Mouse (Mus musculus) Patski (cell line): Measurements from ENCODE around the gene Gm20388. TPM values are rescaled to one million over a fixed set of nuclear protein-coding genes. Genes with fewer than 3 reads are reported as not detected.

Source experiments
- ATAC-seq: fragments of 100-300 bp; one replicate; pipeline ENCODE4 v1.8.0; 2021
- CTCF ChIA-PET: fragments of 350-600 bp; sonication (Branson Sonifier 250); formaldehyde crosslinking; loops from one replicate; lab custom pipeline; 2022; ENCODE audit warnings: inconsistent platforms; lab: Charles Lee
- POLR2A ChIA-PET: fragments of 350-600 bp; sonication (Branson Sonifier 250); formaldehyde crosslinking; loops from one replicate; lab custom pipeline; 2022; ENCODE audit warnings: antibody characterized with exemption, inconsistent platforms; lab: Charles Lee
- DNase-seq: peaks from one replicate; pipeline ENCODE4 v3.0.0-alpha.2; 2011; ENCODE audit warnings: low read depth, low spot score
- H3K27me3 ChIP-seq: fragments of 371-371 bp; one replicate; pipeline ENCODE4 v1.5.1; 2021
- CTCF ChIP-seq: fragments of 100-300 bp; IDR thresholded peaks from one replicate; pipeline ENCODE4 v1.5.1; 2021
- in situ Hi-C: fragments of 300-500 bp; cut with MboI; formaldehyde crosslinking; loops from 3 replicates; pipeline ENCODE4 v1.11.1; 2018; ENCODE audit warnings: low pct_unique_long_range_greater_than_20kb, mixed read lengths
- polyA plus RNA-seq: library from polyadenylated mRNA; unstranded; gene quantifications from one replicate; pipeline ENCODE4 v1.2.3, GENCODE M21; 2021

Gene Gm20388
- polyA plus RNA-seq, 1 experiment from 2014 or later: 86.7 TPM

DNA sequence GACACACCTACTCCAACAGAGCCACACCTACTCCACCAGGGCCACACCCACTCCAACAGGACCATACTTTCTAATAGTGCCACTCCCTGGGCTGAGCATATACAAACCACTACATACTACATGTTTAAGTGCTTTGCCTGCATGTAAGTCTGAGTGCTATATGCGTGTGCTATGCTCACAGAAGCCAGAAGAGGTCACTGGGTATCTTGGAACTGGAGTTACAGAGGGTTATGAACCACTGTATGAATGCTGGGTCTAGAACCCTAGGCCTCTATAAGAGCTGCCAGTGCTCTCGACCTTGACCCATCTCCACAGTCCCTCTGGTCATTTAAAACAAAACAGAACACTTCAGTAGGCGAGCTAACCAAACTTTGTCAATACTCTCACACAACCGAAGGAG is 70.6 kb downstream of the Gm20388 start:
- TF ChIP-seq CTCF: no peak
- in situ Hi-C loops: no loop called here
- no peaks in the 10 kb centered on the region for H3K27me3 ChIP-seq
- ChIA-PET CTCF (interaction anchor here (0.7 to 1.1 kb wide), 2 partner anchors 10 to 21 kb away, joined by 3 read pairs; no protein-coding TSS in a partner anchor), POLR2A (no interaction called here)
- DNase-seq (no peak), ATAC-seq (no peak)

DNA sequence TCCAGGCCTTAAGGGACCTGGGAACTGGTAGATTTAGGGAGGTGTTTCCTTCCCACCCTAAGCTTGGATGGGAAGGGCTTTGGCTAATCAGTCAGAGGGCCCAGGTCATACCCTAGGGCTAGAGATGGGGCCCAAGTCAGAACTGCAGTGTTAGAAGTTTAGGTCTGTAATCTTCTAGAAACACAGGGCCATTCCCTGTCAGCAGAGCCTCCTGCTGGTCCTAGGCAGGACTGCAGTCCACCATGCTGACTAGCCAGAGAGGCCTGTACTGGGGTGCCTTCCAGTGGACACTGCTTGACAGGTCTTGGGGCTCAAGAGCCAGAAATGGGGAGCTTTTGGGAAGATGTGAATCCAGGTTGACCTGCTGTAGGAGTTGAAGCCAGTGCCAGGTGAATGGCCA is 73.4 kb downstream of the Gm20388 start:
- POLR2A ChIA-PET: interaction anchor here (1.0 kb wide), 1 partner anchor 22 kb away, joined by 4 read pairs; no protein-coding TSS in a partner anchor
- no peaks in the 10 kb centered on the region for H3K27me3 ChIP-seq
- ATAC-seq: no peak
- no peak for TF ChIP-seq CTCF
- CTCF ChIA-PET: interaction anchor here (0.8 kb wide), 1 partner anchor 37 kb away, joined by 3 read pairs; no protein-coding TSS in a partner anchor
- DNase-seq: no peak
- in situ Hi-C loops: no loop called here

DNA sequence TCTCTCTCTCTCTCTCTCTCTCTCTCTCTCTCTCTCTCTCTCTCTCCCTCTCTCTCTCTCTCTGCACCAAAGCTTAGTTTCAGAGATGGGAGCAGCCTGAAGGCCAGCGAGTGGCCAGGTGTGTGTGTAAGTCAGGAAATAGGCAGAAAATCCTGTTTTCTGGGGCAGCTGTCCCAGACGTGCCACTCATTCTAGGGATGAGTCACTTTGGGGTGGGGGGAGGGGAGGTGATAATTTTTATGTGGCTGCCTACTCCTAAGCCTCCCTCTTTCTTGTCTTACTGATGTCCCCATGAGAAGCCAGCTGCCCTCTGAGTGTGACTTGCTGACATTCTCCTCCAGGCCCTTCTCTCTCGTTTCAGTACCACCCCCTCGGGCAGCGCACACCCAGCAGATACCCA is 75.5 kb downstream of the Gm20388 start:
- POLR2A ChIA-PET: interaction anchor here (0.6 kb wide), 1 partner anchor 9 kb away, joined by 3 read pairs; no protein-coding TSS in a partner anchor
- CTCF ChIA-PET: no interaction called here
- DNase-seq (no peak), ATAC-seq (no peak)
- no peaks in the 10 kb centered on the region for H3K27me3 ChIP-seq
- no peak for TF ChIP-seq CTCF
- in situ Hi-C loops: no loop called here

DNA sequence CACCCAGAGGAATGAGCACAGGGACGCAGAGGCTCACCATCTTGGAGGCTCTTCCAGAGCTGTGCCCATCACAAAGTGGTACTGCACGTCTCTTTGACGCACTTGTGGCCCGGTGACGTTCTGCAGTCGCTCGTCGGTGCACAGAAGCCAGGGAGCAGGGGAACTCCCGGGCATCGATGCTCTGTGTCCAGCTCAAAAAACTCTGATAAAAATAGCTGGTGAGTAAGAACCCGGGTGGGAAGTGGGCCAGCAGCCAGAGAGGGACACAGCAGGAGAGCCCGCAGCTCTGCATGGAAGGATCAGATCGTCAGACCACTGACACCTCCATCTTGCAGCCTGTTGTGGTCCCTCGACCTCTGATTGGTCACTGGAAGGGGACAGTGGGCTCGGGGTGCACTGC is 77.4 kb downstream of the Gm20388 start:
- no peaks in the 10 kb centered on the region for H3K27me3 ChIP-seq
- TF ChIP-seq CTCF: no peak
- POLR2A ChIA-PET: interaction anchor here (0.6 kb wide), 1 partner anchor 16 kb away, joined by 3 read pairs; no protein-coding TSS in a partner anchor
- CTCF ChIA-PET: no interaction called here
- peak; percentile 31 for ATAC-seq
- DNase-seq: peak; percentile 78
- in situ Hi-C loops: no loop called here

- no peak for TF ChIP-seq CTCF
- CTCF ChIA-PET: no interaction called here
- in situ Hi-C loops: no loop called here
- DNase-seq (no peak), ATAC-seq (no peak)
- POLR2A ChIA-PET: no interaction called here
- no peaks in the 10 kb centered on the region for H3K27me3 ChIP-seq
These were observed 81.6 kb downstream of the Gm20388 start, which contains the start of gene Crispld2 for GRCm38 (mm10) chr8:119992249-119992648. Gene Crispld2 (plus strand): TSS chr8:119992438.

- H3K27me3 ChIP-seq: no peaks in the 10 kb centered on the region
- POLR2A ChIA-PET: no interaction called here
- no peak for TF ChIP-seq CTCF
- ATAC-seq (no peak), DNase-seq (no peak)
- in situ Hi-C loops: no loop called here
- CTCF ChIA-PET: no interaction called here
These were observed 83.5 kb downstream of the Gm20388 start for GRCm38 (mm10) chr8:119994114-119994513.

- ChIA-PET POLR2A (no interaction called here), CTCF (no interaction called here)
- H3K27me3 ChIP-seq: no peaks in the 10 kb centered on the region
- ATAC-seq (no peak), DNase-seq (no peak)
- in situ Hi-C loops: no loop called here
- TF ChIP-seq CTCF: no peak
These were observed 83.9 kb downstream of the Gm20388 start for GRCm38 (mm10) chr8:119994556-119994955.

GRCm38 (mm10) chr8:119997266-119997665 is 86.6 kb downstream of the Gm20388 start:
- DNase-seq (no peak), ATAC-seq (no peak)
- TF ChIP-seq CTCF: no peak
- H3K27me3 ChIP-seq: no peaks in the 10 kb centered on the region
- POLR2A ChIA-PET: no interaction called here
- CTCF ChIA-PET: no interaction called here
- in situ Hi-C loops: no loop called here

- DNase-seq: no peak
- in situ Hi-C loops: no loop called here
- CTCF ChIA-PET: no interaction called here
- no peak for TF ChIP-seq CTCF
- no peaks in the 10 kb centered on the region for H3K27me3 ChIP-seq
- POLR2A ChIA-PET: no interaction called here
- no peak for ATAC-seq
These were observed 89.8 kb downstream of the Gm20388 start for GRCm38 (mm10) chr8:120000461-120000860.

DNA sequence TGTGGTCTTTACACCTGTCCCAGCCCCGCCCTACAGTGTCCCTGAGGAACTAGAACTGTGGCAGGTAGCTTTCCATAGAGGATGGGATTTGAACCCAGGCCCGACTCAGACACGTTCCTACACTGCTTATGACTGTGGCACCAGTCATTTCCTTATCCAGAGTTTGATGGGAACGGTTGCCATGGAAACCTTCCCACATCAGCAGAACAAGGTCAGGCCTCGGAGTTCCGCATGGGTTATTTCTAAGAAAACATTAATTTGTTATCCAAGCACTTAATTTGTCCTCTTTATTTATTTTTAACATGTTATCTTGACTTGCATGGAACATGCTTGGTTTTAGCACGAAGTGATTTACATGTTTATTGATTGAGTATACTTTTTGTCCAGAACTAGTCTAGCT is 91.1 kb downstream of the Gm20388 start:
- TF ChIP-seq CTCF: no peak
- H3K27me3 ChIP-seq: no peaks in the 10 kb centered on the region
- ChIA-PET POLR2A (no interaction called here), CTCF (no interaction called here)
- ATAC-seq (no peak), DNase-seq (no peak)
- in situ Hi-C loops: no loop called here

DNA sequence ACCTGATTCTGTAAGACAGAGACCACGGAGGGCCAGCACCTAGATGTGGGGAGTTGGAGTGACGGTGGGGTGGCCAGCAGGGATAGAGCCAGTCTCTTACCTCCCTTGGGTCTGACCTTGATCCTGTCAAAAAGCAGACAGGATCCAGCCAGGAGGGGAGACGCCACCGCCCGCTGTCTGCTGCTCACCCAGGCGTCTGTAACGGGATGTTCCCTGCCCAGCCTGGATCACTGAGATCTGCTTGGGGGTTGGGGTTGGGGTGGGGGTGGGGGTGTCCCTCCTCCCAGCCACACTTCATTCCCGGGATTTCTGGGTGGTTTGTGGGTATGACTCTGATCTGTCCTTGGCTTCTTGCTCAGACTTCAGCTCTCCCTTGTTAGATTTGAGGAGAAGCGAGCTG is 91.7 kb downstream of the Gm20388 start:
- TF ChIP-seq CTCF: no peak
- DNase-seq: no peak
- ChIA-PET POLR2A (no interaction called here), CTCF (no interaction called here)
- H3K27me3 ChIP-seq: no peaks in the 10 kb centered on the region
- in situ Hi-C loops: no loop called here
- ATAC-seq: no peak
